Mouse (Mus musculus) cerebellum, adult 11-12 months (tissue): ENCODE results near the gene Bsg.

Experiments used
- DNase-seq: peaks from one replicate; pipeline ENCODE4 v3.0.0; 2022

Bsg gene

GRCm38 (mm10) chr10:79705951-79706350 lies 1.7 kb downstream of the Bsg start:
- no peak for DNase-seq

DNA sequence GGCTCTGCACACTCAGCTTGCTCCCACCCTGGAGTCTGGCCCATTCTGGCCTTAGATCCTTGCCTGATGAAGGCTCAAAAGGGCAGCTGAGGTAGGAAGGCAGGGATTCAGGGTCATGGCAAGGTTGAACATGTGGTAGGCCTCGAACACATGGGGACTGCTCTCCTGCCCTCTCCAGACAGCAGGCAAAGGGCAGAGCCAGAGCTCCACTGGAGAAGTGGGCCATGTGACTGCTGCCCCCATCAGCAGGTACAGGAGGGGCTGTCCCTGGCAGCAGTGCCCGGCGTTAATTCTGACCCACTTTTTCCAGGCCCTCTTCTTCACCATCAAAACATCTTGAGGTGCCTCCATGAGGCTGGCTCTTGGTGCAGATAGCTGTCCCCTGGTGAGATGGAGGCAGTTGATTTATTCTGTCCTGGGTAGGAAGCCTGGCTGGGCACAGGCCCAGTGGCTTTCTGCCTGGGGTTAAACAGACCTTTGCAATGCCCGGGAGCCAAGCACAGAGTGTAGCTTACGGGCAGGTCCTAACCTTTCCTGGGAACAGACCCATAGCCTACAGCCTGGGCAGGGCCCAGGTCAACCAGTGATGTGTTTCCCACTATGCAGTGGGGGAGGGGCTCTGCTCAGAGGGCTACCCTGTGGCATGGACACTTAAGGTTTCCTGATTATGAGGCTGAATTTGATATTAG lies 2.3 kb downstream of the Bsg start:
- DNase-seq = peak; percentile 79

GRCm38 (mm10) chr10:79707162-79707561 lies 2.9 kb downstream of the Bsg start:
- peak; percentile 90 for DNase-seq

GRCm38 (mm10) chr10:79707759-79708158 lies 3.5 kb downstream of the Bsg start:
- DNase-seq = peak; percentile 43

- DNase-seq = peak; percentile 46
Measured at GRCm38 (mm10) chr10:79708668-79709067, 4.4 kb downstream of the Bsg start.

- DNase-seq = no peak
Measured at GRCm38 (mm10) chr10:79709307-79709706, 5.0 kb downstream of the Bsg start.

DNA sequence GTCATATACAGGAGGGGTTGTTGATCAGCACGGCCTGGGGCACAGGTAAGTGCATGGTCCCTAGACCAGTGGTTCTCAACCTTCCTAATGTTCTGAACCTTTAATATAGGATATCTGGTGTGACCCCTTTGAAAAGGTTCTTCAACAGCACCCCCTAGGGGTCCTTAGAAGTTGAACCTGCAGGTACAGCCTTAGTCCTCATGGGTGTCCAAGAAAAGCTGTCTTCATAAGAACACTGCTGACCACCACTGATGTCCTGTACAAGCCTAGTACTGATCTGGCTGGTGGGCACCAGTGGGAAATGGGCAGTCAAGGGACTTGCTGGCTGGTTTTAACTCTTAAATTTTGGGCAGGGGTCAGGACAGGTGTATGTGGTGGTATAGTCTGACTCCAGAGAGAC lies 7.7 kb downstream of the Bsg start:
- no peak for DNase-seq

GRCm38 (mm10) chr10:79712499-79713126 lies 8.3 kb downstream of the Bsg start:
- DNase-seq = peak; percentile 80

DNA sequence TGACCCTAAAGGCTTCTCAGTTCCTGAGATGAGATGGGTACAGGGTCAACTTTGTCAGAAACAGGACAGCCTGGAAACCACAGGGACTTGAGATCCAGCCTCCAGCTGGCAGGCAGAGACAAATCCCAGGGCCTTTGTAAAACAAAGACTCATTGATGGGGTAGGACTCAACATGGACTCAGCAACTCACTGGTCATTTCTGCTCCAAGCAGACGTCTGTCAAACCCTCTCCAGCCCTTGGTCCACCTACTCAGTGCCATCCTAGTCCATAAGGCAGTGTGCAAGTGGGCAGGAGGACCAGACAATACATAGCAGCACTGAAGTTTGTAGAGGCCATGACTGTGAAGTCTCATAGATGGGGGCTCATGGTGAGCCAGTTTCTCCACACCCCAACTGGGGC lies 8.9 kb downstream of the Bsg start:
- DNase-seq = no peak

DNA sequence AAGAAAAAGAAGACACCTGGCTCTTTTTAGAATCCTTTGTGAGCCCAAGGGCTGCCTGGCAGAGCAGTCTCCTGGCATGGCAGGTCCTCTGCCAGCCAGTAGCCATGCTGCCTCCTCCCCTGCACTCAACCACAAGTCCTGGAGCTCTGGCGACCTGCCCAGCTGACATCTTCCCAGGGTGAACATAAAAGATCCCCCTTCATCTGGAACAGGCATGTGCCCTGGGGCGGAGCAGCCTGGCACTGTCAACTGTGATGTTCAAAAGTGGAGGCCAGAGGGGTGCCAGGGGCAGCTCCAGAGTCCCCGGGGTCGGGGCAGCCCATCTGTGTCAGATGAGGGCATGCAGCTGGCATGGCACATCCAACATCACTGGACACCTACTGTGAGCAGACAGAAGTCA lies 10.7 kb downstream of the Bsg start:
- peak; percentile 76 for DNase-seq

DNA sequence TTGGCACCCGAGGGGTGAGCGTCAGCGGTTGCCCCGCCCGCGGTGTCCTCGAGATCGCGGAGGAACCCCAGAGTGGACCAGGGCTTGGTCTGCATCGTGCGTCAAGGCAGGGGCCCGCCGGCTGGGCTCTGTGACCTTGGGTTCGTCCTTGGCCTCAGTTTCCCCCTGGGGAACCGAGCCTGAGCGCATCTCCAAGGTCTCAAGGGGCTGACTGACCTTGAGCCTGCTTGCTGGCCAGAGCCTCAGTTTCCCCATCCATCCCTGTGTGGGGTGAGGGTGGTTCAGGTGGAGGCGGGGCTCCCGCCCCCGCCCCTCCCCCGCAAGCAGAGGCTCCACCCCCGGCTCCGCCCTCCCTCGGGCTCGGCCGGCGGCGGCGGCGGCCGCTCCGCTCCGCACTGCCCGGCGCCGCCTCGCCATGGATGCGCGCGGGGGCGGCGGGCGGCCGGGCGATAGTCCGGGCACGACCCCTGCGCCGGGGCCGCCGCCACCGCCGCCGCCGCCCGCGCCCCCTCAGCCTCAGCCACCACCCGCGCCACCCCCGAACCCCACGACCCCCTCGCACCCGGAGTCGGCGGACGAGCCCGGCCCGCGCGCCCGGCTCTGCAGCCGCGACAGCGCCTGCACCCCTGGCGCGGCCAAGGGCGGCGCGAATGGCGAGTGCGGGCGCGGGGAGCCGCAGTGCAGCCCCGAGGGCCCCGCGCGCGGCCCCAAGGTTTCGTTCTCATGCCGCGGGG lies 12.1 kb downstream of the Bsg start, which contains the start of gene Hcn2:
Gene Hcn2 (plus strand): TSS at position 381 of the 734 bp plus-strand sequence.
- DNase-seq = peak; percentile 79

DNA sequence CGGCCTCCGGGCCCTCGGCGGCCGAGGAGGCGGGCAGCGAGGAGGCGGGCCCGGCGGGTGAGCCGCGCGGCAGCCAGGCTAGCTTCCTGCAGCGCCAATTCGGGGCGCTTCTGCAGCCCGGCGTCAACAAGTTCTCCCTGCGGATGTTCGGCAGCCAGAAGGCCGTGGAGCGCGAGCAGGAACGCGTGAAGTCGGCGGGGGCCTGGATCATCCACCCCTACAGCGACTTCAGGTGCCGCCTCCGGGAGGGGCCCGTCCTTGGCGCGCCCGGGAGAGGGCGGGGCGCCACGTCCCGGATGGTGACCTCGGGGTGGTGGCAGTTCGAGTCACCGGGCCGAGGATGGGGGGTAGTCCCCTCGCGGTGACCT lies 12.7 kb downstream of the Bsg start:
- peak; percentile 82 for DNase-seq

- DNase-seq = peak; percentile 77
Measured at GRCm38 (mm10) chr10:79717640-79718357, 13.5 kb downstream of the Bsg start.

- no peak for DNase-seq
Measured at GRCm38 (mm10) chr10:79721089-79721488, 16.8 kb downstream of the Bsg start.

DNA sequence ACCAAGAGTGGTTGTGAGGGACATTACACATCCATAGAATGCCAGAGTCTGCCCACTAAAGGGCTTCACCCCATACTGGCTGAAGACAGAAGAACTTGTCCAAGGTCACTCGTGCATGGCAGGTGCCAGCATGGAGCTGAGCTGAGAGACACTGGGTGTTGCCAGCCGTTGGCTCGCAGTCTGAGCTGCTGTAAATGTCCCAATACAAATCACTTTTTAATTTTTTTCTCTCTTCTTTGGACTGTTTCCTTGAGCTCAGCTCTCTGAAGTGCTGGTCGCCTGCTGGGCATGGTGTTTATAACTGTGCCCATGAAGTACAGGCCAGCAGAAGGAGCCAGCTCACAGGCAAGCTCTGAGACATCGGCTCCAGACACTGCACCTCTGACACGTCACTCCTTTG lies 18.8 kb downstream of the Bsg start:
- DNase-seq = no peak

DNA sequence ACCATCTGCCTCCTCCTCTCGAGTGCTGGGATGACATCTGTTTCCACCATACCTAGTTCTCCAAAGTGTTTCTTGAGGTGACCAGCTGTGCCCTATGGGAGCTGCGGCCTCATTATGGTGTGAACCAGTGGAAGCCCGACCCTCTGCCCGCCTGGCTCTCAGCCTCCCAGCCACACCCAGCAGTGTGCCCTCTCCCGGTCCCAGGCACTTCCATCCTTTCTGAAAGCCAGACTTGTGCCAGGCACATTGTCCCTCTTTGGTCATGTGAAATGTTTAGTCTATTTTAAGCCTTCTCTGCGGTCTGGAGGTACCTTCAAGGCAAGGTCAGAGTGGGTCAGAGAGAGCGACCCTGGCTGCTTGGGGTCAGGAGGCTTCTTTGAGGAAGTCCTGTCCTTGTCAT lies 19.4 kb downstream of the Bsg start:
- DNase-seq = no peak

DNA sequence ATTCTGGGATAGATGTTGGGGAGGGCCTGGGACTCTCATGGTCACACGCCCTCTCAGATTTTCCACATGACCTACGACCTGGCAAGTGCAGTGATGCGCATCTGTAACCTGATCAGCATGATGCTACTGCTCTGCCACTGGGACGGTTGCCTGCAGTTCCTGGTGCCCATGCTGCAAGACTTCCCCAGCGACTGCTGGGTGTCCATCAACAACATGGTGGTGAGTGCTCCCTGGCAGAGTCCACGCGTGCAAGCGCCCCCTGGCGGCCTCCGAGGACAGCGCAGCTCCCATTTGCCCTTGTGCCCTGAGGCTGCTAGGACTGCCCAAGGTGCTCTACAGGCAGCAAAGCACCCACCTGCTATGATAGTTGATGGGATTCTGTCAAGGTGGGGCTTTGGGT lies 21.8 kb downstream of the Bsg start:
- no peak for DNase-seq

DNA sequence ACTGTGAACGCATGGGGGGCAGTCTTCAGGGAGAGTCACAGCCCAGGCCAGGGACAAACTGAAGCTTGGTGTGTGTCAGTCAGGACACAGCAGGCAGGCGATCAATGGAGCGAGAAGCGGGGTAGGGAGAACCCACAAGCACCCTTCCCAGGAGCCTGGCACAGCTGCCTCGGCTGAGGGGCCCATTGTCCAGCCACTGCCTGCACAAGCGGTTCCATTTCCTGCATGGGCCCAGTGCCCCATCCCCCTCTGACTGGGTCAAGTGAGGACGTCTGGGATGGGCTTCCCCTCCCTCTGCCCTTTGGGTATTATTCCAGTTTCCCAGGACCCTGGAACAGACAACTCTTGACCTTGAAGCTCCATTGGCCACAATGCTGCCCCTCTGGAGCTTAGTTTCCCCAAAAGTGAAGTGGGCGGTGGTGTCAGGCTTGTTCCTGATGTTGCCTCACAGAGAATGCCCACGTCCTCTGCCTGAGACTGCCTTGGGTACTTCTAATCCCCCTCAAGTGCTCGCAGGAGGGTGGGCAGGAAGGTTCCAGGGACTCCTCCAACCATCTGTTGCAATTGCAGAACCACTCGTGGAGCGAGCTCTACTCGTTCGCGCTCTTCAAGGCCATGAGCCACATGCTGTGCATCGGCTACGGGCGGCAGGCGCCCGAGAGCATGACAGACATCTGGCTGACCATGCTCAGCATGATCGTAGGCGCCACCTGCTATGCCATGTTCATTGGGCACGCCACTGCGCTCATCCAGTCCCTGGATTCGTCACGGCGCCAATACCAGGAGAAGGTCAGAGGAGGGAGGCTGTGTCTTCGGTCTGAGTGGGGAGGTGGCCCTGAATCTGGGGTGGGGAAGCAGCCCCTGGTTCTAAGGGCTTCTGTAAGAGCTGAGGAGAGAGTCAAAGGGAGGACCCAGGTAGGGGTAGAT lies 24.3 kb downstream of the Bsg start:
- no peak for DNase-seq

GRCm38 (mm10) chr10:79729357-79729965 lies 25.2 kb downstream of the Bsg start:
- DNase-seq = no peak

GRCm38 (mm10) chr10:79732500-79732899 lies 28.2 kb downstream of the Bsg start:
- no peak for DNase-seq

GRCm38 (mm10) chr10:79733847-79734246 lies 29.6 kb downstream of the Bsg start:
- no peak for DNase-seq

DNA sequence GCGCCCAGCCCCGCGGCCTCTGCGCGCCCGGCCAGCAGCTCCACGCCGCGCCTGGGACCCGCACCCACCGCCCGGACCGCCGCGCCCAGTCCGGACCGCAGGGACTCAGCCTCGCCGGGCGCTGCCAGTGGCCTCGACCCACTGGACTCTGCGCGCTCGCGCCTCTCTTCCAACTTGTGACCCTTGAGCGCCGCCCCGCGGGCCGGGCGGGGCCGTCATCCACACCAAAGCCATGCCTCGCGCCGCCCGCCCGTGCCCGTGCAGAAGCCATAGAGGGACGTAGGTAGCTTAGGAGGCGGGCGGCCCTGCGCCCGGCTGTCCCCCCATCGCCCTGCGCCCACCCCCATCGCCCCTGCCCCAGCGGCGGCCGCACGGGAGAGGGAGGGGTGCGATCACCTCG lies 31.1 kb downstream of the Bsg start:
- DNase-seq = no peak
